Mouse (Mus musculus): ENCODE measurements around the gene Clcnka. TPM values are rescaled to one million over a fixed set of nuclear protein-coding genes. Genes with fewer than 3 reads are reported as not detected.
A peak's percentile ranks its signal among the peaks of the same experiment; 100 is the strongest.

The Clcnka gene
- 0.12 TPM for polyA plus RNA-seq (2021)

DNA sequence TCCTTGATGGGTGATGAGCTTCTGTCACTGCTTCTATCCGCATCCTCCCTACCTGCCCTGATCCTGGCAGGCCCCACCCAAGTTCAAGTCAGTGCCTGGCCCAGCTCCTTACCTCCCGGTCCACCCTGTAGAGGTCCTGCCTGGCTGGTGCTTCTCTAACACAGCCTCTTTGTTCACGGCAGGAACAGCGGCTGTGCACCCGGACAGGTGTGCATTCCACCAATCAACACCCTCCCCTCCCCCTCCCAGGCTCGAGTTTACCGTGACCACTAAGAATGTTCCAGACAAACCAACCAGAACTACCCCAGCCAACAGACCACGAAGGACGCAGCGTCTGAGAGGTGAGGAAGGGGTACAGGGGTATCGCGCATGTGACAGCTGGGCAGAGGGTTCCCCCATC is at the start of gene Clcnka:
Gene Clcnka (minus strand): TSS at position 180 of the 400 bp plus-strand sequence.
- no peak for ATAC-seq
- TF ChIP-seq CTCF (IDR thresholded peaks at IDR 0.05): no peak
- no peak for DNase-seq (ENCODE audit: low read depth, low spot score)
- no peaks in the 10 kb centered on the region for H3K27me3 ChIP-seq
- in situ Hi-C loops (cut with MboI; ENCODE audit: low pct_unique_long_range_greater_than_20kb): no loop called here
- ChIA-PET POLR2A (no interaction called here), CTCF (interaction anchor here (1.1 to 4.2 kb wide), 2 partner anchors 11 to 193 kb away, joined by 3 to 16 read pairs; no protein-coding TSS in a partner anchor)

DNA sequence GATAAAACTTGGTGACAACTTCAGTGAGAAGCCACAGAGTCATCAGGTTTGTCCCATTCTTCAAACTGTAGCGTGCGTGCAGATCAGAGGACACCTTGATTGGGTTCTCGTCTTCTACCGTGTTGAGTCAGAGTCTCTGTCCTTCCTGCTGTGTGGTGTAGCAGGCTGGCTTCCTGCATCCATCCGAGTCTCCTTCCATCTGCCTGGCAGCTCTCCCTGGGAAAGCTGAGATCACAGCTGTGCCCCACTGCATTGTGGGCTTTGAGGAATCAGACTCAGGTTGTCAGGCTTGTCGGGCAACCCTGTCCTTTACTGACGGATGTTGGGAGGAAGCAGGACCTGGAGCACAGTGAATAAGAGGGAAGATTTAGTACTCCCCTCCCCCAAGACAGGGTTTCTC is 47.7 kb upstream of the Clcnka start:
- DNase-seq (ENCODE audit: low read depth, low spot score) (no peak), ATAC-seq (no peak)
- no peaks in the 10 kb centered on the region for H3K27me3 ChIP-seq
- in situ Hi-C loops (cut with MboI; ENCODE audit: low pct_unique_long_range_greater_than_20kb): no loop called here
- POLR2A ChIA-PET: interaction anchor here (0.6 kb wide), 1 partner anchor 9 kb away, joined by 3 read pairs; no protein-coding TSS in a partner anchor
- CTCF ChIA-PET: interaction anchor here (1.5 kb wide), 1 partner anchor 15 kb away, joined by 3 read pairs; no protein-coding TSS in a partner anchor
- no peak for TF ChIP-seq CTCF (IDR thresholded peaks at IDR 0.05)

DNA sequence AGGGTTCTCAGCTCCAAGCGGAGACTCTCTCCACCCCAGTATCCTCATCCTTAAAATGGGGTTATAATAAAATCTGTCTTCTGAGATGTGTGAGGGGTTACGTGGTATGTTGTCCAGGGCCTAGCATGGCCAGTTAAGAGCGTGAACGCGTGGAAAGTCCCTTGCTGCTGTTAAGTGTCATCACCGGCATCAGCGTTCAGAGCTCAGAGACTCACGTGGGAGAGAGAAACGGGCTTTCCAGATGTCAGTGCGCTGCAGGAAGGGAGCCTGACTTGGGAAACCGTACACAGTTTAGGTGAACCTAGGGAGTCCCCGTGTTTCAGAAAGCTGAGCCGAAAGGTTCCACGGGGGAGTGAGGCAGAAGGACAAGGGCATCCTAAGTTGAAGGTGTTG is 46.8 kb upstream of the Clcnka start:
- no peak for TF ChIP-seq CTCF (IDR thresholded peaks at IDR 0.05)
- no peak for DNase-seq (ENCODE audit: low read depth, low spot score)
- no peaks in the 10 kb centered on the region for H3K27me3 ChIP-seq
- no peak for ATAC-seq
- in situ Hi-C loops (cut with MboI; ENCODE audit: low pct_unique_long_range_greater_than_20kb): no loop called here
- POLR2A ChIA-PET: interaction anchor here (0.6 kb wide), 1 partner anchor 9 kb away, joined by 4 read pairs; no protein-coding TSS in a partner anchor
- CTCF ChIA-PET: no interaction called here

DNA sequence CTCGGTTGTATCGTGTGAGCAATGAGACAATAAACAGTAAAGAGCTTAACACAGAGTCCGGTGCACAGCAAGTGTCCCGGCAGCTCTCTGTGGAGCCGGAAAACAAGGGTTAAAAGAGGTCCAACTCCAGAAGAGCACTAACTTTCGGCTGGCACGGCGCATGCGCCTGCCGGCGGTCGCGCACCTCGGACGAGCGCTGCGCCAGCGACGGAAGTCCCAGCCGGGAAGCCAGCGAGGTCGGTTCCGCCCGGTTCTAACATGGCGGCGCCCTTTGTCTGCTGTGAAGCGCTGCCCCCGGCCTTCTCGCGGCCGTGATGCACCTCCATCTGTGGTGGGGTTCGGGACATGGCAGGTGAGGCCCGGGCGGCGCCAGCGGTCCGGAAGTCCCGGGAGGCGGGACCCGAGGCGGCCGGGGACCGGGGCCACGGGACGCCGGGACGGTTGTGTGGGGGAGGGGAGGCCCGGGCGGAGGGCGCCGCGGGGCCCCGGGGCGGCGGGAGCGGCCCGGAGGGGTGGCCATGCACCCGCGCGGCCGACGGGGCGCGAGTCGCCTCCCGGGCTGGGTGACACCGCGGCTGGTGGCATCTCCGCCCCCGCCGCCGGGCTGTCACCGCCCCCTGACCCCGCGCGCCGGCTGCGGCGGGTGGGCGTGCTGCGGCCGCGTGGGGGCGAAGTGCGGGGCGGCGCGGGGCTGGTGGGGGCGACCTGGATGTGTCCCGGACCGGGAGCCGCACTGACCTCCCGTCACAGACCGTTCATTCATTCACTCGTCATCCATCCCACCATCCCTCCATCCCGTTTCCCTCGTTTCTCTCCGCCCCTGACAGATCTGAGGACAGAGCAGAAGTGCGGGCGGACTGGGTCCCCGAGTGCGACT is 46.2 kb upstream of the Clcnka start, which contains the start of gene Zbtb17:
Gene Zbtb17 (plus strand): TSS at position 204 of the 877 bp plus-strand sequence.
- CTCF ChIA-PET: interaction anchor here (1.2 to 1.3 kb wide), 2 partner anchors 10 to 39 kb away, joined by 3 read pairs; no protein-coding TSS in a partner anchor
- DNase-seq (ENCODE audit: low read depth, low spot score) (no peak), ATAC-seq (peak; percentile 26)
- H3K27me3 ChIP-seq: no peaks in the 10 kb centered on the region
- in situ Hi-C loops (cut with MboI; ENCODE audit: low pct_unique_long_range_greater_than_20kb): no loop called here
- TF ChIP-seq CTCF (IDR thresholded peaks at IDR 0.05): no peak
- POLR2A ChIA-PET: no interaction called here

DNA sequence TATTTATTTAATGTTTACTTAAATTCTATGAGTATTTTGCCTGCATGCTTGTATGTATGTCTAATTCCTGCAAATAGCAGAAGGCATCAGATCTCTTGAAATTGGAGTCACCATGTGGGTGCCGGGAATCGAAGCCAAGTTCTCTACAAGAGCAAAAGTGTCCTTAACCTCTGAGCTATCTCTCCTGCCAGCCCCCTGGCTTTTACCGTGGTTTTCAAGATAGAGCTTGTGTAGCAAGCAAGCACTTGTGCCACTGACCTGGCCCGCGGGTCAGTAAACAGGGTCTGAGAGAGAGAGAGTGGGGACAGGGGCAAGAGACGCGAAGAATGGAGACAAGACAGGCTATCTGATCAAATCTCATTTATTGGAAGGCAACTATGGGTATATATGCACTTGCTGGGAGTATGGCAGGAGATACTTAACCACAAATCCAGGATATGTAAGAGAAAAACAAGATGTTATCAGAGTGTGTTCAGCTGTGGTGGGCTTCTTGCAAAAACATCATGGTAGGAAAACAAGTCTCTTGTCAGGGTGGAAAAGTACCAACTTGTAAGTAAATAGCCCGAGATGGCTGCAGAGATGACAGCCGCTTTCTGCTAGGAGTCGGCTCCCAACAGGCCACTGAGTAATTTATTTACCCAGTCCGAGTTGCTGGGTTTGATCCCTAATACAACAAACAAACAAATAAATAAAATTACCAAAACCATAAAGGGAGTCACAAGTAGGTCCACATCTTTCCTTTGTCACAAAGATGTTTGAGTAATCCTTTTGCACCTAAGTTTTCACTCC is 45.3 kb upstream of the Clcnka start:
- in situ Hi-C loops (cut with MboI; ENCODE audit: low pct_unique_long_range_greater_than_20kb): no loop called here
- POLR2A ChIA-PET: interaction anchor here (0.6 kb wide), 1 partner anchor 67 kb away, joined by 3 read pairs; no protein-coding TSS in a partner anchor
- DNase-seq (ENCODE audit: low read depth, low spot score) (no peak), ATAC-seq (no peak)
- TF ChIP-seq CTCF (IDR thresholded peaks at IDR 0.05): no peak
- CTCF ChIA-PET: interaction anchor here (0.8 to 1.3 kb wide), 3 partner anchors 11 to 40 kb away, joined by 3 read pairs; no protein-coding TSS in a partner anchor
- no peaks in the 10 kb centered on the region for H3K27me3 ChIP-seq

DNA sequence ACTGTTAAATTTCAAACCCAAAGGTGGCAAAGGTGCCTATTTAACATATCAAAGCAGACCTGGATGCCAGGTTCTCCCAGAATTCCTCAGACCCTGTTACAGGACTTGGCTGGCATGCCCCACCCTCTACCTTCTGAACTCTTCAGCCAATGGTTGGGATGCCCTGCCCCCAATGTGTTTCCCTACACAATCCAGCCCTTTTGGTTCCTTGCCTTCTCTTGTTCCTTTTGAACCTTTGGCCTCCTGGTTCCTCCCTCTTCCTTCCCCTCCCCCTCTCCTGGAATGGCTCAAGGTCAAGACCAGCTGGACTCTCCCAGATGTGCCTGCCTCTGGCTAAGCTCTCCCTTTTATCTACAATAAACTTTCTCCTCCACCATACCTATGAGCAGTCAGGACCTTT is 42.4 kb upstream of the Clcnka start:
- no peaks in the 10 kb centered on the region for H3K27me3 ChIP-seq
- no peak for TF ChIP-seq CTCF (IDR thresholded peaks at IDR 0.05)
- ATAC-seq: no peak
- CTCF ChIA-PET: interaction anchor here (2.4 kb wide), 1 partner anchor 10 kb away, joined by 11 read pairs; no protein-coding TSS in a partner anchor
- in situ Hi-C loops (cut with MboI; ENCODE audit: low pct_unique_long_range_greater_than_20kb): no loop called here
- POLR2A ChIA-PET: no interaction called here
- no peak for DNase-seq (ENCODE audit: low read depth, low spot score)

DNA sequence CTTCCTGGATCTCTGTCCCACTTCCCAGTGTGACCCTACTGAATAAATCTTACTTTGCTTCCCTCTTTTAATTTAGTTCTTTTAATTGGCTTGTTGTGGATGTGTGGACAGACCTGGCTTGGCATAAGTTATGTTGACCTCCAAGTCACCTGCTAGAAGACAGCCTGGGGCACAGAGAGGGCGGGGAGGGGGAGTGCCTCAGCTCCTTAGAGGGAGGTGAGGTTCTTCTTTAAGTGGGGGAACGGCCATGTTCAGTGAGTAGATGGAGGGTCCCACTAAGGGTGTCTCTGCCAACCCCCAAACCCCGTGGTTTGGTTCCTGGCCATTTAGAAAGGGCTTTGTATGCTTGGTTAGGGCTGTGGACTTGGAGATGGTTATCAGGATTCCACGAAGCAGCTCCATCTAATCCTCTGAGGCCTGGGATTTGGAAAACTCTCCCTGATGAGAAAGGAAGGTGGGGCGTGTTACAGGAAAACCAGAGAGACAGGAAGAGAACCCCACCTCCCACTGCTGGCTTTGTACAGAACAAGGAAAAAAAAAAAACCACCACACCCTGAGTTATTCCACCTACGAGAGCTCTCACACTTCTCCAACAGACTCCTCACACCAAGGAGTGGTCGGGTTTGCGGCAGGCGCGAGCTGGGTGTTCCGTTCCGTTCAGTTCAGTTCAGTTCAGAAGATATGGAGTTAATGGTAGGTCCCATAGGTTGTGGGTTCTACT is 40.7 kb upstream of the Clcnka start:
- no peak for DNase-seq (ENCODE audit: low read depth, low spot score)
- CTCF ChIA-PET: interaction anchor here (0.9 kb wide), 1 partner anchor 8 kb away, joined by 3 read pairs; no protein-coding TSS in a partner anchor
- no peak for TF ChIP-seq CTCF (IDR thresholded peaks at IDR 0.05)
- no peaks in the 10 kb centered on the region for H3K27me3 ChIP-seq
- POLR2A ChIA-PET: no interaction called here
- ATAC-seq: no peak
- in situ Hi-C loops (cut with MboI; ENCODE audit: low pct_unique_long_range_greater_than_20kb): loop anchor here (5.0 kb wide), 1 partner anchor 37 kb away; no protein-coding TSS in a partner anchor

DNA sequence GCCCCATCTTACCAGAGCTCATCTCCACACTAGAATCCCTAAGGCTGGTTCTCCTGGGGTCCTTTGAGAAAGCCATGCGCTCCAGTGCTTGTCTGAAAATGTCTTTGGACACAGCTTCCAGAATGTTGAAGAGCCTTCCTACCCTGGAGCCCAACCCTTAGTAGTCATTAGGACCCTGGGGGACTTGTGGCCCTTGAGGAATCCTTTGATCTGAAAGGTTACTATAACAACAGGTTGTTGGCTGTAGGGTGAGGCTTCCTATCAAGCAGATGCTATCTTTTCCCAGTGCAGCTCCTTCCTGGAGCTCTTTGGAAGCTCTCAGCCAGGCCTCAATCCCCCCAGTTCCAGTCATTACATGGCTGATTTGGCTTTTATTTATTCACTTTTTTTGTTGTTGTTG is 37.5 kb upstream of the Clcnka start, which contains the start of gene Srarp:
Gene Srarp (minus strand): TSS at position 132 of the 400 bp plus-strand sequence.
- in situ Hi-C loops (cut with MboI; ENCODE audit: low pct_unique_long_range_greater_than_20kb): loop anchor here (5.0 kb wide), 1 partner anchor 34 kb away; no protein-coding TSS in a partner anchor
- no peaks in the 10 kb centered on the region for H3K27me3 ChIP-seq
- ChIA-PET POLR2A (no interaction called here), CTCF (no interaction called here)
- DNase-seq (ENCODE audit: low read depth, low spot score) (no peak), ATAC-seq (no peak)
- TF ChIP-seq CTCF (IDR thresholded peaks at IDR 0.05): no peak

DNA sequence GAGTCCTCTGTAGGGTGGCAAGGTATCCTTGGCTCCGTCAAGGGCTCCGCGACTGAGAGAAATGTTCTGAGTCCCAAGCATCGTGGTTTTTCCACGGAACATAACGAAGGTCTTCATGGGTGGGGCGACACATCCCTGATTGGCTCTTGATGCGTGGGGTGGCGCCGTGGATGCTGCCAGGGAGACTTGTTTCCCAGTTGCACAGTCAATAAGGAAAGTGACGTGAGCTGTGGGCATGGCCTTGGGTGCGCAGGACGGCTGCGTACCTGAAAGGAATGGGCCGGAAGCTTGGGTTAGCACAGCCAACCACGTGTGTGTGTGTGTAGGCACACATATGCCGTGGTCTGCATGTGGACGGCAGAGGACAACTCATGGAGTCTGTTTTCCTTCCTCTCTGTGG is 34.7 kb upstream of the Clcnka start:
- H3K27me3 ChIP-seq: no peaks in the 10 kb centered on the region
- ATAC-seq (no peak), DNase-seq (ENCODE audit: low read depth, low spot score) (no peak)
- in situ Hi-C loops (cut with MboI; ENCODE audit: low pct_unique_long_range_greater_than_20kb): no loop called here
- CTCF ChIA-PET: no interaction called here
- TF ChIP-seq CTCF (IDR thresholded peaks at IDR 0.05): no peak
- POLR2A ChIA-PET: no interaction called here

DNA sequence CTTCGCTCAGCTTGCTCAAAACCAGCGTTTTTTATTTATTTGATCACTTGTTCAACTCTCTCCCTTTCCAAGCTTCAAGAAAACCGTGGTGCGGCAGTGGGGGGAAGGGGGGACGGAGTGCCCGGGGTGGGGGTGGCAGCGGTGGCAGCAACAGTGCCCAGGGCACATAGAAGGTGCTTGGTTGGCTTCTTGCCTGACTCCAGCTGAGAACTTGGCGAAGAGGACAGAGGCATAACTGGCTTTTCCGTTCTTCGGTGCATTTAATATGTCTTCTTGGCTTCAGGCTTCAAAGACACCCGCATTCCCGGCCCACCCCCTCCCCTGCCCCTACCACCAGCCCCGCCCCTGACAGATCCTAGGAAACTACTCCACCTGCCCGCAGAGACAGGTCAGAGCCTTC is 34.1 kb upstream of the Clcnka start:
- in situ Hi-C loops (cut with MboI; ENCODE audit: low pct_unique_long_range_greater_than_20kb): no loop called here
- CTCF ChIA-PET: interaction anchor here (8.1 kb wide), 1 partner anchor 28 kb away, joined by 134 read pairs; no protein-coding TSS in a partner anchor

More for the DNA sequence above, 34.1 kb upstream of the Clcnka start:
- H3K27me3 ChIP-seq: no peaks in the 10 kb centered on the region
- TF ChIP-seq CTCF (IDR thresholded peaks at IDR 0.05): no peak
- DNase-seq (ENCODE audit: low read depth, low spot score) (no peak), ATAC-seq (no peak)
- POLR2A ChIA-PET: interaction anchor here (0.9 kb wide), 1 partner anchor 128 kb away, joined by 5 read pairs; no protein-coding TSS in a partner anchor
